Mouse (Mus musculus) mature B cell (primary cell): ENCODE measurements around the gene Fcamr.

Source experiments
- in situ Hi-C: fragments of 300-500 bp; cut with MboI; formaldehyde crosslinking; loops from 2 replicates; pipeline ENCODE4 v1.14.3; 2019

The Fcamr gene

GRCm38 (mm10) chr1:130854819-130855218 is 54.1 kb downstream of the Fcamr start:
- in situ Hi-C loops, result no loop called here

GRCm38 (mm10) chr1:130855723-130856122 is 55.0 kb downstream of the Fcamr start:
- in situ Hi-C loops, result no loop called here

- in situ Hi-C loops, result no loop called here
Observed at GRCm38 (mm10) chr1:130857456-130857855, 56.8 kb downstream of the Fcamr start.

- in situ Hi-C loops, result no loop called here
Observed at GRCm38 (mm10) chr1:130864238-130864637, 63.5 kb downstream of the Fcamr start.
